Mouse (Mus musculus) testis, adult 2 months (tissue): ENCODE measurements around the gene Swi5. TPM values are rescaled to one million over a fixed set of nuclear protein-coding genes. Genes with fewer than 3 reads are reported as not detected.

Source experiments
- H3K27ac ChIP-seq: fragments of 200-500 bp; 2 replicates; pipeline ENCODE4 v1.5.1; 2012; ENCODE audit warnings: low read depth, low read length; ENCODE audit not compliant: control insufficient read depth, insufficient read depth
- H3K27me3 ChIP-seq: fragments of 200-500 bp; 2 replicates; pipeline ENCODE4 v1.6.1; 2012; ENCODE audit warnings: mild to moderate bottlenecking, low read length, moderate library complexity; ENCODE audit not compliant: control insufficient read depth, insufficient read depth
- H3K36me3 ChIP-seq: fragments of 200-500 bp; 2 replicates; pipeline ENCODE4 v1.6.1; 2012; ENCODE audit warnings: mild to moderate bottlenecking, low read length; ENCODE audit not compliant: control insufficient read depth, insufficient read depth
- H3K4me1 ChIP-seq: fragments of 200-500 bp; 2 replicates; pipeline ENCODE4 v1.6.1; 2012; ENCODE audit warnings: low read length; ENCODE audit not compliant: control insufficient read depth, insufficient read depth
- H3K4me3 ChIP-seq: fragments of 200-500 bp; 2 replicates; pipeline ENCODE4 v1.5.1; 2012; ENCODE audit warnings: low read depth, mild to moderate bottlenecking, low read length, moderate library complexity, mixed read lengths; ENCODE audit not compliant: control insufficient read depth
- CTCF ChIP-seq: fragments of 200-500 bp; IDR thresholded peaks from 2 replicates; pipeline ENCODE4 v1.5.1; 2012; ENCODE audit warnings: low read depth, mild to moderate bottlenecking, inconsistent platforms, low read length, moderate library complexity; ENCODE audit not compliant: control insufficient read depth, insufficient read depth, insufficient replicate concordance
- POLR2A ChIP-seq: fragments of 200-500 bp; IDR thresholded peaks from 2 replicates; pipeline ENCODE4 v1.6.1; 2012; ENCODE audit warnings: low read depth, mild to moderate bottlenecking, inconsistent platforms, low read length, moderate library complexity; ENCODE audit not compliant: control insufficient read depth
- polyA plus RNA-seq: library from polyadenylated mRNA; depleted of rRNA; stranded (reverse); fragments of >200 nt; gene quantifications from 2 replicates; pipeline ENCODE4 v1.2.3, GENCODE M21; 2012

Gene Swi5
- polyA plus RNA-seq, 1 experiment, result 421 TPM

DNA sequence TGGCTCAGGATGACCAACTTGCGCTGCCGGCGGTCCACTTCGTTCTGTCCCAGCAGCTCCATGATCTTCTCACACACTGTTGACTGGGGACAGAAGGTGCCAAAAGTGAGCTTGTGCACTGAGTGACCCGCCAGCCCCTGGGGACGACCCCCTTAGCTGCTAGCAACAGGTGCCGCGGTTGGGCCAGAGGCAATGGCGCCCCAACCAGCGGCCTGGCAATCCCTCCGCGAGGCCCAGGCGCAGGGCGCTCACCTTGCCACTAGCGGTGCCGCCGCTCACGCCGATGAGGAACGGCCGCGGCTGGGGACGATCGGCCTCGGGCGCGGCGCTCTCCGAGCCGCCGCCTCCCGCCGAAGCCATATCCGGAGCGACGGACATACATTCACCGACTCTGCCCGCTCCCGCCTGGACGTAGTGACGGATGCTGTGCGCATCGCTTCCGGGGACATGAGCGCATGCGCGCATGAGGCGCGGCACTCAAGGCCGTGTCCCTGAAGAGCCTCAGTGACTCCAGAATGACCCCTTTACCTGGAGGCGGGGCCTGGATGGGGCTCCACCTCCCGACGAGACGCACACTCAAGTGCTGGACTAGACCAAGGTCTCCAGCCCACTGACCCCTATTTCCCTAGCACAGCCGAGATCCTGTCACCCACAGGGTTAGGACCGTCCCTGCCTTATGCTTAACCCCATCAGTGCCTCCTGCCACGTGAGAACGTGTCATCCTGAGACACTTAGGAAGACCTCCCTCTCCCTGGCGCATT is 28.0 kb downstream of the Swi5 start, which contains the start of gene Uck1:
Gene Uck1 (minus strand): TSS at position 503 of the 761 bp plus-strand sequence.
- H3K36me3 ChIP-seq, result no peaks in the 10 kb centered on the region
- peak within 1 kb of the TSS; percentile 74 for H3K27ac ChIP-seq
- H3K27me3 ChIP-seq, result no peaks in the 10 kb centered on the region
- H3K4me1 ChIP-seq, result peaks cover 9% of the 10 kb centered on the region
- TF ChIP-seq CTCF, result no peak; the same call in 1 of the 2 replicates
- TF ChIP-seq POLR2A, result peak; percentile 89
- H3K4me3 ChIP-seq, result peak within 1 kb of the TSS; percentile 93

- Histone ChIP-seq H3K4me1 (peaks cover 9% of the 10 kb centered on the region), H3K27me3 (no peaks in the 10 kb centered on the region), H3K4me3 (peak overlapping the region; percentile 93), H3K36me3 (no peaks in the 10 kb centered on the region), H3K27ac (peak overlapping the region; percentile 18; the same call in 1 of the 2 replicates)
- TF ChIP-seq CTCF, result no peak
- no peak for TF ChIP-seq POLR2A
Measured at GRCm38 (mm10) chr2:32258887-32259533, 28.9 kb downstream of the Swi5 start.

GRCm38 (mm10) chr2:32256273-32256672 is 31.6 kb downstream of the Swi5 start:
- Histone ChIP-seq H3K36me3 (peaks cover 3% of the 10 kb centered on the region; the same call in 1 of the 2 replicates), H3K4me3 (no peak overlapping the region), H3K27ac (no peak overlapping the region), H3K27me3 (no peaks in the 10 kb centered on the region), H3K4me1 (peaks cover 20% of the 10 kb centered on the region)
- TF ChIP-seq CTCF, result no peak

GRCm38 (mm10) chr2:32254563-32254962 is 33.3 kb downstream of the Swi5 start:
- TF ChIP-seq POLR2A (no peak), CTCF (no peak)
- Histone ChIP-seq H3K4me1 (peaks cover 22% of the 10 kb centered on the region), H3K27ac (no peak overlapping the region), H3K4me3 (no peak overlapping the region), H3K27me3 (no peaks in the 10 kb centered on the region), H3K36me3 (peaks cover 4% of the 10 kb centered on the region; the same call in 1 of the 2 replicates)

GRCm38 (mm10) chr2:32253352-32253751 is 34.5 kb downstream of the Swi5 start:
- TF ChIP-seq CTCF (no peak), POLR2A (no peak)
- peaks cover 22% of the 10 kb centered on the region for H3K4me1 ChIP-seq
- H3K4me3 ChIP-seq, result no peak overlapping the region
- peak overlapping the region; percentile 61 for H3K27ac ChIP-seq
- no peaks in the 10 kb centered on the region for H3K27me3 ChIP-seq
- peaks cover 4% of the 10 kb centered on the region; the same call in 1 of the 2 replicates for H3K36me3 ChIP-seq

DNA sequence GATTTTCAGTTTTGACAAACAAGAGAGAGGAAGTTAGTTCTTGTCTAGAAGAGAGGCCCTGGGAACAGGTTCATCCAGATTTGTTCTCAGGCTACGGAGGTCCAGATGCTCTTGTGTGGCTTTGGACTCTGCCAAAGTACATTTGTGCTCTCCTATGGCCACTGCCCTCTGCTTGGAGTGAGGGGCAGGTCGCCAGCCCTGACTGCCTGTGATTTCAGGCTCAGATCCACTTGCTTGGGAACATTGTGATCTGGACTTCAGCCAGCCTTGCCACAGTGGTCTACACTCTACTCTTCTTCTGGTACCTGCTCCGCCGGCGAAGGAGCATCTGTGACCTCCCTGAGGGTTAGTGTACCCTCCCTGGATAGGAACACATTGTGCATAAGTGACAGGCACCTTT is 35.2 kb downstream of the Swi5 start:
- TF ChIP-seq POLR2A, result peak; percentile 33; the same call in 1 of the 2 replicates
- TF ChIP-seq CTCF, result no peak
- Histone ChIP-seq H3K27ac (peak overlapping the region; percentile 84), H3K4me3 (no peak overlapping the region), H3K27me3 (no peaks in the 10 kb centered on the region), H3K4me1 (peaks cover 22% of the 10 kb centered on the region), H3K36me3 (peaks cover 4% of the 10 kb centered on the region)

- Histone ChIP-seq H3K4me1 (peaks cover 22% of the 10 kb centered on the region), H3K27ac (peak overlapping the region; percentile 84), H3K36me3 (peaks cover 5% of the 10 kb centered on the region), H3K27me3 (no peaks in the 10 kb centered on the region), H3K4me3 (no peak overlapping the region)
- TF ChIP-seq POLR2A, result no peak
- TF ChIP-seq CTCF, result no peak
Measured at GRCm38 (mm10) chr2:32251791-32252527, 35.9 kb downstream of the Swi5 start.
